ENCODE assay signal across 11 mouse cellular contexts in genomic region chr12:79504641-79505040, GRCm38 (mm10).
DNase-seq lines count a peak whose midpoint lies in the region; ATAC-seq and TF ChIP-seq lines count a peak whose summit lies in the region.
"Had no signal": no experiment of that assay in that cellular context is flagged by ENCODE, and none has a peak within 500 bp of the region (broad histone marks: within the 10 kb centered on the region; RNA-seq: fewer than 3 reads in every experiment).

No protein-coding gene starts in this region.

- no peak for TF ChIP-seq POLR2A in embryonic fibroblast, embryonic 13.5 days (IDR thresholded peaks at IDR 0.05; ENCODE audit: low read depth, low read length)

- H3K4me1 ChIP-seq in liver, embryonic 13.5 days (replicated peaks) = peaks cover 36% of the 10 kb centered on the region
- peaks cover 8% of the 10 kb centered on the region for H3K4me1 ChIP-seq in embryonic fibroblast, embryonic 13.5 days (ENCODE audit: control insufficient read depth, insufficient read depth, low read length)
- H3K4me1 ChIP-seq in hindbrain, postnatal 0 days (ENCODE audit: insufficient read depth, low read length) = peaks cover 17% of the 10 kb centered on the region; the same call in 1 of the 2 replicates

- no peaks in the 10 kb centered on the region for H3K36me3 ChIP-seq in liver, embryonic 13.5 days
- no peaks in the 10 kb centered on the region for H3K36me3 ChIP-seq in hindbrain, postnatal 0 days (ENCODE audit: insufficient read depth, low read length)

- no peak for ATAC-seq in liver, embryonic 13.5 days (ENCODE audit: low read depth)
- no peak for ATAC-seq in hindbrain, postnatal 0 days

- DNase-seq in liver, embryonic 13.5 days = no peak
- DNase-seq in liver = no peak
- DNase-seq in hindbrain, postnatal 0 days (ENCODE audit: low spot score) = no peak
- peak; percentile 46 for DNase-seq in retina, embryonic 14.5 days (ENCODE audit: low spot score)
- DNase-seq in spleen, adult 18-20 months = no peak
- no peak for DNase-seq in spleen, postnatal 10 days (ENCODE audit: low spot score in 2 of 2)
- no peak for DNase-seq in cerebellum, postnatal 10 days
- DNase-seq: heart, adult 18-20 months; kidney, adult 8-10 months; thymus, postnatal 14 days had no signal

- no peaks in the 10 kb centered on the region for H3K9me3 ChIP-seq in liver, embryonic 13.5 days (replicated peaks)
- H3K9me3 ChIP-seq in hindbrain, postnatal 0 days (ENCODE audit: low read length) = no peaks in the 10 kb centered on the region

- TF ChIP-seq CTCF in embryonic fibroblast, embryonic 13.5 days (IDR thresholded peaks at IDR 0.05; ENCODE audit: borderline replicate concordance, insufficient read depth, low read length) = no peak
- no peak for TF ChIP-seq CTCF in hindbrain, postnatal 0 days (IDR thresholded peaks at IDR 0.05; ENCODE audit: low read depth)

- H3K4me2 ChIP-seq in liver, embryonic 13.5 days = no peak overlapping the region
- H3K4me2 ChIP-seq in hindbrain, postnatal 0 days (ENCODE audit: low read depth, low read length) = no peak overlapping the region

- no peak overlapping the region for H3K9ac ChIP-seq in liver, embryonic 13.5 days
- H3K9ac ChIP-seq in hindbrain, postnatal 0 days (replicated peaks; ENCODE audit: low read length) = no peak overlapping the region

- 85% methylated on average over 1 of the region's 1 CpGs for WGBS in liver, embryonic 13.5 days (ENCODE audit: insufficient replicate concordance)
- 56% methylated on average over 1 of the region's 1 CpGs for WGBS in hindbrain, postnatal 0 days

- H3K27me3 ChIP-seq in liver, embryonic 13.5 days = no peaks in the 10 kb centered on the region
- H3K27me3 ChIP-seq in hindbrain, postnatal 0 days (ENCODE audit: insufficient read depth, low read length) = no peaks in the 10 kb centered on the region

- H3K27ac ChIP-seq in liver, embryonic 13.5 days = peak overlapping the region; percentile 61; the same call in 1 of the 2 replicates
- H3K27ac ChIP-seq in embryonic fibroblast, embryonic 13.5 days (ENCODE audit: insufficient read depth, low read length) = peak overlapping the region; percentile 47
- peak overlapping the region; percentile 33; the same call in 1 of the 2 replicates for H3K27ac ChIP-seq in hindbrain, postnatal 0 days

- H3K4me3 ChIP-seq in liver, embryonic 13.5 days (replicated peaks) = no peak overlapping the region
- H3K4me3 ChIP-seq in embryonic fibroblast, embryonic 13.5 days (ENCODE audit: insufficient read depth, low read length) = no peak overlapping the region
- no peak overlapping the region for H3K4me3 ChIP-seq in hindbrain, postnatal 0 days (ENCODE audit: low read length)
